Comparison of ENCODE assay signal across 10 mouse cellular contexts in the genomic region with DNA sequence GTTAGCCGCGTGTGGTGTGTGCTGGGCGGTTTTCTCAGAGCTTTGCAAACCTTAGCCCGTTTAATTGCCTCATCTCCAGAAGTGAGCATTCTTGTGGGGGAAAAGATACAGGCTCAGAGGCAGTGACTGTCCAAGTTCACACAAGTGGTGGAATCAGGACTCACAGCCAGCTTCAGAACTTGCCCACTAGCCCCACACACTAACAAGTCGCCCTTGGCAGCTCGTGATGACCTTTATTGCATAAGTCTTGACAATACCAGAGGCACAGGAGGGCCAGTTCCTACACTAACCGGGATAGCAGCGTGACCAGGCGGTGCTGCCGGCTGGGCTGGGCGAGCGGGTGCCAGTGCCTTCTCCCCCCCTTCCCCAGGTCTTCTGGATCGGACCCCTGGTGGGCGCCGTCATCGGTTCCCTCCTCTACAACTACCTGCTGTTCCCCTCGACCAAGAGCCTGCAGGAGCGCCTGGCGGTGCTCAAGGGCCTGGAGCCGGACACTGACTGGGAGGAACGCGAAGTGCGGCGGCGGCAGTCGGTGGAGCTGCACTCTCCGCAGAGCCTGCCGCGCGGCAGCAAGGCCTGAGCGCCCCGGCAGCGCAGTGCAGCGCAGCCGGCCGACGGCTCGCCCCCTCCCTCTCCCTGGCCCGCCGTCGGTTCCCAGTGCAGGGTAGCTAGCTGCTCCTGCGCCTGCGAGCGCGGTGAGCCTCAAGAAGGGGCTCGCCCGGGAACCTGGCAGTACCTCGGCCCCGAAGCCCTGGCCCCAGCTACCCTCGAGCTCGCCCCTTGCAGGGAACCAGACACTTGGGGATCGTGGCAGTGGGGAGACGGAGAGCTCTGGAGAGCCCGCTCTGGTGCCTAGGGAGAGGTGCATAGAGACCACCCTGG. TPM values are rescaled to one million over a fixed set of nuclear protein-coding genes. Genes with fewer than 3 reads are reported as not detected.
DNase-seq lines count a peak whose midpoint lies in the region; ATAC-seq and TF ChIP-seq lines count a peak whose summit lies in the region.
"Had no signal": no experiment of that assay in that cellular context is flagged by ENCODE, and none has a peak within 500 bp of the region (broad histone marks: within the 10 kb centered on the region; RNA-seq: fewer than 3 reads in every experiment).

No protein-coding gene starts in this region.

- peak overlapping the region; percentile 63 for H3K4me3 ChIP-seq in gastrocnemius, adult 2 months
- peak overlapping the region; percentile 12 to 39 for H3K4me3 ChIP-seq in heart, embryonic 14.5 days (ENCODE audit: control insufficient read depth in 1 of 2, insufficient read depth in 1 of 2, low read depth in 1 of 2, low read length in 2 of 2)
- H3K4me3 ChIP-seq in megakaryocyte, embryonic 14.5 days (replicated peaks) = peak overlapping the region; percentile 12

- no peak for TF ChIP-seq CTCF in gastrocnemius, adult 2 months (IDR thresholded peaks at IDR 0.05)

- peak overlapping the region; percentile 36; the same call in 1 of the 2 replicates for H3K9ac ChIP-seq in heart, embryonic 14.5 days (ENCODE audit: low read length)

- intact Hi-C loops in gastrocnemius, adult 2 months (cut with DNase I) = no loop called here

- no peaks in the 10 kb centered on the region for H3K36me3 ChIP-seq in heart, embryonic 14.5 days (ENCODE audit: control insufficient read depth, insufficient read depth, low read length)
- H3K36me3 ChIP-seq in megakaryocyte, embryonic 14.5 days (replicated peaks; ENCODE audit: low read length) = no peaks in the 10 kb centered on the region
- H3K36me3 ChIP-seq: G1E had no signal

- H3K9me3 ChIP-seq in heart, embryonic 14.5 days (ENCODE audit: control insufficient read depth, low read length) = no peaks in the 10 kb centered on the region
- H3K9me3 ChIP-seq in megakaryocyte, embryonic 14.5 days = no peaks in the 10 kb centered on the region

- H3K4me2 ChIP-seq in heart, embryonic 14.5 days (ENCODE audit: low read length) = peak overlapping the region; percentile 69

- WGBS in heart, embryonic 14.5 days = 4% methylated on average over 53 of the region's 54 CpGs

- 0 out of 2 replicates have a peak, but pooled peaks have one; percentile 13 for ATAC-seq in heart, embryonic 14.5 days (ENCODE audit: insufficient number of reproducible peaks, insufficient read depth, low FRiP score, low read depth)

- DNase-seq in gastrocnemius, adult 2 months = peak; percentile 45
- DNase-seq in gastrocnemius, postnatal 25 days = no peak
- peak; percentile 71 for DNase-seq in embryo, embryonic 10.5 days (ENCODE audit: low spot score)
- DNase-seq in kidney, postnatal 14 days = peak; percentile 60
- no peak for DNase-seq in left cerebral cortex, adult 11 months (ENCODE audit: low spot score)
- DNase-seq in left cerebral cortex, adult 8-10 months (ENCODE audit: low spot score in 2 of 2) = no peak

- peak overlapping the region; percentile 1; the same call in 1 of the 2 replicates for H3K27ac ChIP-seq in gastrocnemius, adult 2 months
- H3K27ac ChIP-seq in heart, embryonic 14.5 days (replicated peaks in 1 of 2; ENCODE audit: control insufficient read depth in 1 of 2, insufficient read depth in 1 of 2, low read depth in 2 of 2, low read length in 2 of 2) = no peak overlapping the region

- H3K4me1 ChIP-seq in heart, embryonic 14.5 days (ENCODE audit: control insufficient read depth in 2 of 2, insufficient read depth in 2 of 2, low read length in 2 of 2) = peaks cover 12 to 14% of the 10 kb centered on the region in 2 experiments
- peaks cover 17% of the 10 kb centered on the region for H3K4me1 ChIP-seq in megakaryocyte, embryonic 14.5 days

- H3K27me3 ChIP-seq in heart, embryonic 14.5 days (ENCODE audit: control insufficient read depth, insufficient read depth, low read length) = peaks cover 97% of the 10 kb centered on the region
- H3K27me3 ChIP-seq in megakaryocyte, embryonic 14.5 days (replicated peaks) = peaks cover 96% of the 10 kb centered on the region

RNA-seq across cellular contexts. Expression of gene Aqp2, which starts 4.8 kb away (rescaled TPM):
- total RNA-seq in gastrocnemius, adult 2 months (2021) = not detected
- not detected for total RNA-seq in gastrocnemius, postnatal 25 days (2021)
- polyA plus RNA-seq in heart, embryonic 14.5 days (2014; fragmentation: Nextera tagmentation; extraction: Ambion mirVana) = not detected in 2 replicates
- polyA plus RNA-seq in megakaryocyte, embryonic 14.5 days (2012; ENCODE audit: insufficient read depth, low replicate concordance) = not detected in 2 replicates
- total RNA-seq in left cerebral cortex, adult 8-10 months (2022) = under 1 TPM in 1 of 4 experiments, not detected in 3; 0.39 TPM
- polyA plus RNA-seq: G1E; large intestine, adult 2 months had no signal

RNA-seq across cellular contexts. Expression of gene Aqp5, which starts 6.9 kb away (rescaled TPM):
- not detected for total RNA-seq in gastrocnemius, adult 2 months (2021)
- total RNA-seq in gastrocnemius, postnatal 25 days (2021) = not detected
- polyA plus RNA-seq in heart, embryonic 14.5 days (2014; fragmentation: Nextera tagmentation; extraction: Ambion mirVana) = 0.18 and 0.26 TPM in 2 replicates
- polyA plus RNA-seq in megakaryocyte, embryonic 14.5 days (2012; ENCODE audit: insufficient read depth, low replicate concordance) = not detected in 2 replicates
- total RNA-seq in left cerebral cortex, adult 8-10 months (2022) = under 1 TPM in 3 of 4 experiments, not detected in 1; 0.35 to 0.51 (median 0.46) TPM
- polyA plus RNA-seq: G1E had no signal

RNA-seq across cellular contexts. Expression of gene Aqp6, which starts 17.5 kb away (rescaled TPM):
- not detected for total RNA-seq in gastrocnemius, adult 2 months (2021)
- not detected for total RNA-seq in gastrocnemius, postnatal 25 days (2021)
- polyA plus RNA-seq in heart, embryonic 14.5 days (2014; fragmentation: Nextera tagmentation; extraction: Ambion mirVana) = not detected in 2 replicates
- polyA plus RNA-seq in megakaryocyte, embryonic 14.5 days (2012; ENCODE audit: insufficient read depth, low replicate concordance) = not detected in 2 replicates
- 1 to 10 TPM in 2 of 4 experiments, under 1 TPM in 2; 0.42 to 1.1 (median 0.77) TPM for total RNA-seq in left cerebral cortex, adult 8-10 months (2022)
- total RNA-seq: G1E had no signal
- polyA plus RNA-seq: G1E; large intestine, adult 2 months had no signal

RNA-seq across cellular contexts. Expression of gene Faim2, which starts 55.7 kb away (rescaled TPM):
- under 1 TPM in 1 of 2 experiments, not detected in 1; 0.75 TPM for total RNA-seq in gastrocnemius, adult 2 months (2021)
- total RNA-seq in gastrocnemius, postnatal 25 days (2021) = under 1 TPM; 0.13 to 0.20 TPM
- polyA plus RNA-seq in heart, embryonic 14.5 days (2014; fragmentation: Nextera tagmentation; extraction: Ambion mirVana) = 0.19 TPM in 1 of 2 replicates, not detected in the other
- polyA plus RNA-seq in megakaryocyte, embryonic 14.5 days (2012; ENCODE audit: insufficient read depth, low replicate concordance) = 0.14 TPM in 1 of 2 replicates, not detected in the other
- 100 to 1,000 TPM; 421 to 457 (median 452) TPM for total RNA-seq in left cerebral cortex, adult 8-10 months (2022)
- polyA plus RNA-seq: G1E had no signal

Comparison
In these comparisons a context has a peak if more than half of its experiments do, and no peak if none do; other contexts are left out.
1. DNase-seq: peak in gastrocnemius, adult 2 months (single experiment), embryo, embryonic 10.5 days (single experiment) and kidney, postnatal 14 days (single experiment); none in gastrocnemius, postnatal 25 days (single experiment), left cerebral cortex, adult 11 months (single experiment) and left cerebral cortex, adult 8-10 months (0 of 2).
2. H3K4me3 ChIP-seq: peak in every context shown above with its lines; median percentile 63 in gastrocnemius, adult 2 months; 26 in heart, embryonic 14.5 days; 12 in megakaryocyte, embryonic 14.5 days.